Mouse (Mus musculus): ENCODE results near the gene Fam213a. TPM values are rescaled to one million over a fixed set of nuclear protein-coding genes. Genes with fewer than 3 reads are reported as not detected.

Gene Fam213a
- polyA plus RNA-seq, 1 experiment from 2014 or later, result 72.4 TPM

- Histone ChIP-seq H3K27ac (ENCODE audit: low read length) (peak overlapping the region; percentile 96; the same call in 1 of the 2 replicates), H3K4me3 (ENCODE audit: low read length) (peak overlapping the region; percentile 82), H3K9me3 (ENCODE audit: control insufficient read depth, low read length) (no peaks in the 10 kb centered on the region), H3K36me3 (ENCODE audit: control insufficient read depth, insufficient read depth, low read length) (no peaks in the 10 kb centered on the region), H3K4me1 (ENCODE audit: control insufficient read depth, insufficient read depth, low read length) (peaks cover 31% of the 10 kb centered on the region), H3K4me2 (ENCODE audit: low read depth, low read length) (peak overlapping the region; percentile 58), H3K9ac (ENCODE audit: low read depth, low read length) (peak overlapping the region; percentile 89), H3K27me3 (replicated peaks; ENCODE audit: control insufficient read depth, insufficient read depth, low read length) (no peaks in the 10 kb centered on the region)
- WGBS, result under 1% methylated on average over 58 of the region's 62 CpGs
- ATAC-seq, result peak; percentile 93
Observed at GRCm38 (mm10) chr14:40966862-40967597, 46.6 kb downstream of the Fam213a start.

GRCm38 (mm10) chr14:40966392-40966861 lies 47.2 kb downstream of the Fam213a start, which contains the start of gene Tspan14:
TSS of gene Tspan14 (minus strand) at chr14:40966807.
- no peaks in the 10 kb centered on the region for H3K9me3 ChIP-seq (ENCODE audit: control insufficient read depth, low read length)
- peak within 1 kb of the TSS; percentile 91 for H3K4me2 ChIP-seq (ENCODE audit: low read depth, low read length)
- H3K27me3 ChIP-seq (replicated peaks; ENCODE audit: control insufficient read depth, insufficient read depth, low read length), result no peaks in the 10 kb centered on the region
- whole genome bisulfite sequencing, result under 1% methylated on average over 53 of the region's 54 CpGs
- H3K36me3 ChIP-seq (ENCODE audit: control insufficient read depth, insufficient read depth, low read length), result no peaks in the 10 kb centered on the region
- H3K9ac ChIP-seq (ENCODE audit: low read depth, low read length), result peak within 1 kb of the TSS; percentile 89
- H3K4me3 ChIP-seq (ENCODE audit: low read length), result peak within 1 kb of the TSS; percentile 82
- ATAC-seq, result peak; percentile 66
- H3K4me1 ChIP-seq (ENCODE audit: control insufficient read depth, insufficient read depth, low read length), result peaks cover 35% of the 10 kb centered on the region
- peak within 1 kb of the TSS; percentile 96 for H3K27ac ChIP-seq (ENCODE audit: low read length)

GRCm38 (mm10) chr14:40965507-40966356 lies 47.9 kb downstream of the Fam213a start:
- Histone ChIP-seq H3K4me1 (ENCODE audit: control insufficient read depth, insufficient read depth, low read length) (peaks cover 35% of the 10 kb centered on the region), H3K4me3 (ENCODE audit: low read length) (peak overlapping the region; percentile 82), H3K27ac (ENCODE audit: low read length) (peak overlapping the region; percentile 96), H3K9ac (ENCODE audit: low read depth, low read length) (peak overlapping the region; percentile 89), H3K27me3 (replicated peaks; ENCODE audit: control insufficient read depth, insufficient read depth, low read length) (no peaks in the 10 kb centered on the region), H3K4me2 (ENCODE audit: low read depth, low read length) (peak overlapping the region; percentile 91), H3K9me3 (ENCODE audit: control insufficient read depth, low read length) (no peaks in the 10 kb centered on the region), H3K36me3 (ENCODE audit: control insufficient read depth, insufficient read depth, low read length) (no peaks in the 10 kb centered on the region)
- 0% methylated on average over 15 of the region's 15 CpGs for WGBS
- peak; percentile 21 for ATAC-seq

GRCm38 (mm10) chr14:40964881-40965280 lies 48.7 kb downstream of the Fam213a start:
- no peak for ATAC-seq
- H3K4me1 ChIP-seq (ENCODE audit: control insufficient read depth, insufficient read depth, low read length), result peaks cover 41% of the 10 kb centered on the region
- H3K4me3 ChIP-seq (ENCODE audit: low read length), result peak overlapping the region; percentile 82
- H3K4me2 ChIP-seq (ENCODE audit: low read depth, low read length), result peak overlapping the region; percentile 91
- peak overlapping the region; percentile 41; the same call in 1 of the 2 replicates for H3K9ac ChIP-seq (ENCODE audit: low read depth, low read length)
- H3K9me3 ChIP-seq (ENCODE audit: control insufficient read depth, low read length), result no peaks in the 10 kb centered on the region
- no peaks in the 10 kb centered on the region for H3K27me3 ChIP-seq (replicated peaks; ENCODE audit: control insufficient read depth, insufficient read depth, low read length)
- peak overlapping the region; percentile 57 for H3K27ac ChIP-seq (ENCODE audit: low read length)
- no peaks in the 10 kb centered on the region for H3K36me3 ChIP-seq (ENCODE audit: control insufficient read depth, insufficient read depth, low read length)

- peaks cover 48% of the 10 kb centered on the region for H3K4me1 ChIP-seq (ENCODE audit: control insufficient read depth, insufficient read depth, low read length)
- H3K27me3 ChIP-seq (replicated peaks; ENCODE audit: control insufficient read depth, insufficient read depth, low read length), result no peaks in the 10 kb centered on the region
- no peak overlapping the region; the same call in 1 of the 2 replicates for H3K4me3 ChIP-seq (ENCODE audit: low read length)
Observed at GRCm38 (mm10) chr14:40964214-40964610, 49.4 kb downstream of the Fam213a start.

GRCm38 (mm10) chr14:40963501-40964213 lies 49.9 kb downstream of the Fam213a start:
- Histone ChIP-seq H3K4me2 (ENCODE audit: low read depth, low read length) (peak overlapping the region; percentile 36; the same call in 1 of the 2 replicates), H3K27ac (ENCODE audit: low read length) (no peak overlapping the region)
- 52% methylated on average over 3 of the region's 3 CpGs for WGBS

More at GRCm38 (mm10) chr14:40964214-40964610, 49.4 kb downstream of the Fam213a start:
- H3K9ac ChIP-seq (ENCODE audit: low read depth, low read length), result no peak overlapping the region
- no peak for ATAC-seq
- no peak overlapping the region for H3K27ac ChIP-seq (ENCODE audit: low read length)
- 90% methylated on average over 3 of the region's 3 CpGs for WGBS
- H3K9me3 ChIP-seq (ENCODE audit: control insufficient read depth, low read length), result no peaks in the 10 kb centered on the region
- H3K36me3 ChIP-seq (ENCODE audit: control insufficient read depth, insufficient read depth, low read length), result no peaks in the 10 kb centered on the region
- H3K4me2 ChIP-seq (ENCODE audit: low read depth, low read length), result peak overlapping the region; percentile 91

GRCm38 (mm10) chr14:40962365-40963290 lies 51.0 kb downstream of the Fam213a start:
- Histone ChIP-seq H3K27ac (ENCODE audit: low read length) (peak overlapping the region; percentile 14; the same call in 1 of the 2 replicates), H3K9me3 (ENCODE audit: control insufficient read depth, low read length) (no peaks in the 10 kb centered on the region), H3K9ac (ENCODE audit: low read depth, low read length) (no peak overlapping the region), H3K4me2 (ENCODE audit: low read depth, low read length) (no peak overlapping the region), H3K4me1 (ENCODE audit: control insufficient read depth, insufficient read depth, low read length) (peaks cover 64% of the 10 kb centered on the region), H3K4me3 (ENCODE audit: low read length) (no peak overlapping the region), H3K27me3 (replicated peaks; ENCODE audit: control insufficient read depth, insufficient read depth, low read length) (no peaks in the 10 kb centered on the region), H3K36me3 (ENCODE audit: control insufficient read depth, insufficient read depth, low read length) (no peaks in the 10 kb centered on the region)
- WGBS, result 74% methylated on average over 11 of the region's 11 CpGs
- ATAC-seq, result no peak

More at GRCm38 (mm10) chr14:40963501-40964213, 49.9 kb downstream of the Fam213a start:
- no peaks in the 10 kb centered on the region for H3K36me3 ChIP-seq (ENCODE audit: control insufficient read depth, insufficient read depth, low read length)
- H3K9me3 ChIP-seq (ENCODE audit: control insufficient read depth, low read length), result no peaks in the 10 kb centered on the region
- no peaks in the 10 kb centered on the region for H3K27me3 ChIP-seq (replicated peaks; ENCODE audit: control insufficient read depth, insufficient read depth, low read length)
- ATAC-seq, result no peak
- no peak overlapping the region; the same call in 1 of the 2 replicates for H3K4me3 ChIP-seq (ENCODE audit: low read length)
- H3K4me1 ChIP-seq (ENCODE audit: control insufficient read depth, insufficient read depth, low read length), result peaks cover 53% of the 10 kb centered on the region
- H3K9ac ChIP-seq (ENCODE audit: low read depth, low read length), result no peak overlapping the region

GRCm38 (mm10) chr14:40960237-40960636 lies 53.4 kb downstream of the Fam213a start:
- peak overlapping the region; percentile 48 for H3K27ac ChIP-seq (ENCODE audit: low read length)
- H3K4me1 ChIP-seq (ENCODE audit: control insufficient read depth, insufficient read depth, low read length), result peaks cover 83% of the 10 kb centered on the region
- no peak overlapping the region for H3K9ac ChIP-seq (ENCODE audit: low read depth, low read length)

More at GRCm38 (mm10) chr14:40960237-40960636, 53.4 kb downstream of the Fam213a start:
- Histone ChIP-seq H3K4me3 (ENCODE audit: low read length) (no peak overlapping the region), H3K4me2 (ENCODE audit: low read depth, low read length) (no peak overlapping the region), H3K27me3 (replicated peaks; ENCODE audit: control insufficient read depth, insufficient read depth, low read length) (no peaks in the 10 kb centered on the region), H3K9me3 (ENCODE audit: control insufficient read depth, low read length) (no peaks in the 10 kb centered on the region), H3K36me3 (ENCODE audit: control insufficient read depth, insufficient read depth, low read length) (no peaks in the 10 kb centered on the region)
- no peak for ATAC-seq
- 36% methylated on average over 4 of the region's 4 CpGs for WGBS
